Mouse (Mus musculus): ENCODE results near the gene Slc1a2. TPM values are rescaled to one million over a fixed set of nuclear protein-coding genes. Genes with fewer than 3 reads are reported as not detected.

Gene Slc1a2
- polyA plus RNA-seq, 1 experiment from 2014 or later, result 19.8 TPM

GRCm38 (mm10) chr2:102675275-102675674, 16.8 kb downstream of the Slc1a2 start:
- Histone ChIP-seq H3K36me3 (ENCODE audit: control insufficient read depth, insufficient read depth, low read length) (no peaks in the 10 kb centered on the region), H3K9ac (ENCODE audit: low read depth, low read length) (no peak overlapping the region), H3K4me1 (replicated peaks; ENCODE audit: control insufficient read depth, insufficient read depth, low read length) (no peaks in the 10 kb centered on the region), H3K9me3 (ENCODE audit: control insufficient read depth, low read length) (no peaks in the 10 kb centered on the region), H3K27ac (ENCODE audit: low read depth, low read length) (no peak overlapping the region), H3K4me2 (replicated peaks; ENCODE audit: low read depth, low read length) (no peak overlapping the region), H3K4me3 (ENCODE audit: low read depth, low read length) (no peak overlapping the region), H3K27me3 (ENCODE audit: control insufficient read depth, insufficient read depth, low read length) (no peaks in the 10 kb centered on the region)
- 72% methylated on average over 6 of the region's 6 CpGs for WGBS
- no peak for ATAC-seq (ENCODE audit: low FRiP score)
- peak; percentile 68 for DNase-seq (ENCODE audit: low spot score)

DNA sequence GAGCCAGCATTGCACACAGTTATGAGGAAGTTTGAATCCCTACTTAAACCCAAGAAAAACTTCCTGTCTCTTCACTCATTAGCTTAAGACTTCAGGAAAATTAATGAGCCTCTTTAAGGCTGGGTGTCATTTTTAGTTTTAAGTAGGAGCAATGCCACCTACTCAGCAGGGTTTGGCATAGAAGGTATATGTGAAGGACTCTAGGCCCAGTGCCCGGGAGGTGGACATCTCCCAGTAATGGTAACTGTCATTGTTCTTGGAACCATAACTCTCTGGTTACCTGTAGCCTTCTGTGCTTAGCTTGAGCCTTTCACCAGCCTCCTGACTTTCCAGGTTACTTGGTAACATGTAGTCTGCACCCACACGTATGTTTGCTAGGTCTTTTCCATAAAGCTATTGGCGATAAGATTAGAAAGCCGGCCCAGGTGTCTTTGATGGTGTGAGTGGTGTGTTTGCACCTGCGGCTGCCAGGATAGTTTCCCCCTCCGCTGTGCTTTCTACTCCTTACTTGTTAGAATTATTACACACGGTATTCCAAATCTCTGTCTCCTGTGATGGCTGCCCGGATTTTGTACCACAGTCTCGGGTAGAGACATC, 18.4 kb downstream of the Slc1a2 start:
- Histone ChIP-seq H3K27me3 (ENCODE audit: control insufficient read depth, insufficient read depth, low read length) (no peaks in the 10 kb centered on the region), H3K27ac (ENCODE audit: low read depth, low read length) (no peak overlapping the region), H3K36me3 (ENCODE audit: control insufficient read depth, insufficient read depth, low read length) (no peaks in the 10 kb centered on the region), H3K9ac (ENCODE audit: low read depth, low read length) (no peak overlapping the region), H3K4me3 (ENCODE audit: low read depth, low read length) (no peak overlapping the region), H3K4me1 (replicated peaks; ENCODE audit: control insufficient read depth, insufficient read depth, low read length) (no peaks in the 10 kb centered on the region), H3K4me2 (replicated peaks; ENCODE audit: low read depth, low read length) (no peak overlapping the region), H3K9me3 (ENCODE audit: control insufficient read depth, low read length) (no peaks in the 10 kb centered on the region)
- DNase-seq (ENCODE audit: low spot score) (no peak), ATAC-seq (ENCODE audit: low FRiP score) (no peak)
- WGBS, result 93% methylated on average over 9 of the region's 9 CpGs

GRCm38 (mm10) chr2:102677400-102677799, 18.9 kb downstream of the Slc1a2 start:
- Histone ChIP-seq H3K27me3 (ENCODE audit: control insufficient read depth, insufficient read depth, low read length) (no peaks in the 10 kb centered on the region), H3K4me1 (replicated peaks; ENCODE audit: control insufficient read depth, insufficient read depth, low read length) (no peaks in the 10 kb centered on the region), H3K4me2 (replicated peaks; ENCODE audit: low read depth, low read length) (no peak overlapping the region), H3K9ac (ENCODE audit: low read depth, low read length) (no peak overlapping the region), H3K4me3 (ENCODE audit: low read depth, low read length) (no peak overlapping the region), H3K36me3 (ENCODE audit: control insufficient read depth, insufficient read depth, low read length) (no peaks in the 10 kb centered on the region), H3K9me3 (ENCODE audit: control insufficient read depth, low read length) (no peaks in the 10 kb centered on the region), H3K27ac (ENCODE audit: low read depth, low read length) (no peak overlapping the region)
- DNase-seq (ENCODE audit: low spot score) (no peak), ATAC-seq (ENCODE audit: low FRiP score) (no peak)
- 87% methylated on average over 6 of the region's 6 CpGs for WGBS

DNA sequence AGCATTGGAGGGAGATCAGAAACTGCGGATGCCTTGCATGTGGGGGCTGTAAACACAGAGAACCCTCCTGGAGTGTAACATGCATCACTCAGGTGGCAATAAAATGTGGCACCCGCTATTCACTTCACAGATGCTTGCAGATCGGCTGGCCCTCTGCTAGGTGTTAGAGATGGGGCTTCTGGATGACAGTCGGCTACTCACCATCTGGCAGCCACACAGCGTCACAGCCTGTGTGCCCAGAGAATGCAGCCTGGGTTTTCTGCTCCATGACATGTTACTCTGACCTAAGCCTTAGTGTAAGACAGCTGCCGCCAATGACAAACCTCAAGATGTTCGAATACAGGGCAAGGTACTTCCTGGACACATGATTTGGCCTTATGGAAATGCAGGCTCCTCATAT, 22.9 kb downstream of the Slc1a2 start:
- no peak overlapping the region for H3K4me3 ChIP-seq (ENCODE audit: low read depth, low read length)
- 80% methylated on average over 7 of the region's 7 CpGs for WGBS
- DNase-seq (ENCODE audit: low spot score) (no peak), ATAC-seq (ENCODE audit: low FRiP score) (no peak)
- H3K4me1 ChIP-seq (replicated peaks; ENCODE audit: control insufficient read depth, insufficient read depth, low read length), result no peaks in the 10 kb centered on the region; the same call in 1 of the 2 replicates
- H3K27ac ChIP-seq (ENCODE audit: low read depth, low read length), result no peak overlapping the region
- H3K4me2 ChIP-seq (replicated peaks; ENCODE audit: low read depth, low read length), result no peak overlapping the region
- H3K36me3 ChIP-seq (ENCODE audit: control insufficient read depth, insufficient read depth, low read length), result no peaks in the 10 kb centered on the region
- no peaks in the 10 kb centered on the region for H3K27me3 ChIP-seq (ENCODE audit: control insufficient read depth, insufficient read depth, low read length)
- H3K9me3 ChIP-seq (ENCODE audit: control insufficient read depth, low read length), result no peaks in the 10 kb centered on the region
- H3K9ac ChIP-seq (ENCODE audit: low read depth, low read length), result no peak overlapping the region

GRCm38 (mm10) chr2:102682168-102682567, 23.7 kb downstream of the Slc1a2 start:
- no peak overlapping the region for H3K27ac ChIP-seq (ENCODE audit: low read depth, low read length)
- no peaks in the 10 kb centered on the region for H3K36me3 ChIP-seq (ENCODE audit: control insufficient read depth, insufficient read depth, low read length)
- H3K9ac ChIP-seq (ENCODE audit: low read depth, low read length), result no peak overlapping the region
- WGBS, result 42% methylated on average over 5 of the region's 5 CpGs
- no peaks in the 10 kb centered on the region for H3K9me3 ChIP-seq (ENCODE audit: control insufficient read depth, low read length)
- no peaks in the 10 kb centered on the region for H3K27me3 ChIP-seq (ENCODE audit: control insufficient read depth, insufficient read depth, low read length)
- H3K4me1 ChIP-seq (replicated peaks; ENCODE audit: control insufficient read depth, insufficient read depth, low read length), result no peaks in the 10 kb centered on the region; the same call in 1 of the 2 replicates
- H3K4me2 ChIP-seq (replicated peaks; ENCODE audit: low read depth, low read length), result no peak overlapping the region
- DNase-seq (ENCODE audit: low spot score) (no peak), ATAC-seq (ENCODE audit: low FRiP score) (no peak)
- H3K4me3 ChIP-seq (ENCODE audit: low read depth, low read length), result no peak overlapping the region

DNA sequence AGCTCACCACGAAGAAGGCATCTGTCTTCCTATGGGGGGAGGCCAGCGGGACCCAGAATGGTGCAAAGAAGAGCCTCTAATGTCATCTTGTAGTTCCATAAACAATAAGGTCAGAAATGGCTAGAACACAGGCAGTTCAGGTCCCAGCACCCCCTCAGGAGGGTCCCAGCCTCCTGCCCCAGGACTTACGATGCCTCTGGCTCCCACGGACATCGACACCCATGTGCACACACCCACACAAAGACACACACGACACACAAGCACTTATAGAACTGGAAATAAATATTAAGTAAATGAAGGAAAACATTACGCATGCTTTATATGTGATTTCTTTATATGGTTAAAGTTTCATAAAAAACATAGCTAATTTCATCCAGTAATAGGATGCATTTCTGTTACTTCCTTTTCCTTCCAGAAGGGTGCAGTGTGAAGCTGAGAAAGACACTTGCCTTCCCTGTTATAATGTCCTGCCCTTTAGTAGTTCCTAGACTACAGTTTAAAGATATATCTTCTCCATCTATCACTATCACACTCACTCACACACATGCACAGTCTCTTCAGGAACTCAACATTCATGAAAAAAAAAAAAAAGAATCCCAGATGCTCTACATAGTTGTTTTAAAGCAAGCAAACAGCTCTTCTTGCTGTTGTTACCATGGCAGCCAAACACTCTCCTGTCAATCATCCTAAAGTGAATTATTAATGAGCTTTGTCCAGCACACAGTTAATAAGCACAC, 27.1 kb downstream of the Slc1a2 start:
- Histone ChIP-seq H3K9me3 (ENCODE audit: control insufficient read depth, low read length) (no peaks in the 10 kb centered on the region), H3K27ac (ENCODE audit: low read depth, low read length) (no peak overlapping the region), H3K9ac (ENCODE audit: low read depth, low read length) (no peak overlapping the region), H3K27me3 (ENCODE audit: control insufficient read depth, insufficient read depth, low read length) (no peaks in the 10 kb centered on the region), H3K36me3 (ENCODE audit: control insufficient read depth, insufficient read depth, low read length) (no peaks in the 10 kb centered on the region), H3K4me2 (replicated peaks; ENCODE audit: low read depth, low read length) (no peak overlapping the region), H3K4me1 (replicated peaks; ENCODE audit: control insufficient read depth, insufficient read depth, low read length) (no peaks in the 10 kb centered on the region; the same call in 1 of the 2 replicates), H3K4me3 (ENCODE audit: low read depth, low read length) (no peak overlapping the region)
- ATAC-seq (ENCODE audit: low FRiP score) (peak; percentile 52), DNase-seq (ENCODE audit: low spot score) (peak; percentile 59)
- 85% methylated on average over 7 of the region's 7 CpGs for WGBS

DNA sequence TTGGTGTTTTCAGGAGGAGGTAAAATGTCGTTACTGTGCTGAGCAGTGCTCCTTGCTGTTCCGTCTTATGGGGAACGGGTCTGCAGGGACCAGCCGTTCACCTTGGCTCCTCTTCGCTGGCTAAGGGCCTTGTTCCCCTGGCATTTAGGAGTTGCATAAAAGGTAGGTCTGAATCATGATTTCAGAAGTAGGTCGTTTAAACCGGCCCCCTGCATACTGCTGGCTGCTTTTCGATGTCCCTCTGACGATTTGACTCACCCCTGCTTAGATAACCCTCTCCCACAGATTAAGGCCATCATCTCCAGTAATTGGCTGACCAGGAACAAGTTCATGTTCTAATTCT, 27.6 kb downstream of the Slc1a2 start:
- Histone ChIP-seq H3K9ac (ENCODE audit: low read depth, low read length) (no peak overlapping the region), H3K4me2 (replicated peaks; ENCODE audit: low read depth, low read length) (no peak overlapping the region), H3K9me3 (ENCODE audit: control insufficient read depth, low read length) (no peaks in the 10 kb centered on the region), H3K27ac (ENCODE audit: low read depth, low read length) (no peak overlapping the region), H3K27me3 (ENCODE audit: control insufficient read depth, insufficient read depth, low read length) (no peaks in the 10 kb centered on the region), H3K4me3 (ENCODE audit: low read depth, low read length) (no peak overlapping the region), H3K36me3 (ENCODE audit: control insufficient read depth, insufficient read depth, low read length) (no peaks in the 10 kb centered on the region), H3K4me1 (replicated peaks; ENCODE audit: control insufficient read depth, insufficient read depth, low read length) (no peaks in the 10 kb centered on the region; the same call in 1 of the 2 replicates)
- 63% methylated on average over 9 of the region's 9 CpGs for WGBS
- no peak for DNase-seq (ENCODE audit: low spot score)
- ATAC-seq (ENCODE audit: low FRiP score), result peak; percentile 76

DNA sequence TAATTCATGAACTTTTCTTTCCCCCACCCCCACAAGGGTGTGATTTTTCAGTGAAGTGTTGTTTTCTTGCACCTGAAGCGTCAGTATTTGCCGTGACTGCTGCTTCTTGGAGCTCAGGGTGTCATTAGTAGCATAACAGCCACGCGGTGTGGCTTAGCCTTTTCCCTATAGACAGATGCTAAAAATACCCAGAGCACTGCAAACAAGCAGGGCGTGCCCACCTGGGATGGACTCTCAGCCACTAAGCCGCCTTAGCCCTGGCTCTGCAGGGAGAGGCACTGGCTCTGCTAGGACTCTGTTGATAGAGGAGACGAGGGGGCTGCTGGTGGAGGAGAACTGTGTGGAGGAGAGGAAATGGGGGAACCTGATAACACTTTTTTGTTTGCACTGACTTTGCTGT, 35.1 kb downstream of the Slc1a2 start:
- H3K4me1 ChIP-seq (replicated peaks; ENCODE audit: control insufficient read depth, insufficient read depth, low read length), result no peaks in the 10 kb centered on the region
- DNase-seq (ENCODE audit: low spot score) (no peak), ATAC-seq (ENCODE audit: low FRiP score) (no peak)
- H3K27ac ChIP-seq (ENCODE audit: low read depth, low read length), result no peak overlapping the region
- H3K9me3 ChIP-seq (ENCODE audit: control insufficient read depth, low read length), result no peaks in the 10 kb centered on the region
- 73% methylated on average over 7 of the region's 7 CpGs for WGBS
- H3K9ac ChIP-seq (ENCODE audit: low read depth, low read length), result no peak overlapping the region
- no peaks in the 10 kb centered on the region for H3K36me3 ChIP-seq (ENCODE audit: control insufficient read depth, insufficient read depth, low read length)
- H3K4me2 ChIP-seq (replicated peaks; ENCODE audit: low read depth, low read length), result no peak overlapping the region
- H3K27me3 ChIP-seq (ENCODE audit: control insufficient read depth, insufficient read depth, low read length), result no peaks in the 10 kb centered on the region
- H3K4me3 ChIP-seq (ENCODE audit: low read depth, low read length), result no peak overlapping the region

DNA sequence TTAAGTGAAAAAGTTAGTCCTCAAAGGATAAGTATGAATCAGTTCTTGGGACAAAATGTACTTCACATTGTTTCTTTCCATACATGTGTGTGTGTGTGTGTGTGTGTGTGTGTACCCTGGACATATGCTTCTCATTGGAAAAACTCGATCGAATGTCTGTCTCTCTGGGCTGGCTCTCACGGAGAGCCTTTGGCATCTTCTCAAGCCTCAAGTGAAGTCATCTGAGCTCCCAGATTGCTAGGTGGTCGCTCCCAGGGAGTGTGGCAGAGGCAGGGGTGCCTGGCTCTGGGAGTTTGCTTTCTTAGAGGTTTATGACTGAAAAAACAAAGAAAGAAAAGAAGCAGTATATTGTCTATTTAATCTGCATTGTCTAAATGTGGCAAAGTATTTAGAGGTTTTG, 36.3 kb downstream of the Slc1a2 start:
- no peak for ATAC-seq (ENCODE audit: low FRiP score)
- H3K4me1 ChIP-seq (replicated peaks; ENCODE audit: control insufficient read depth, insufficient read depth, low read length), result no peaks in the 10 kb centered on the region
- no peak for DNase-seq (ENCODE audit: low spot score)
- no peak overlapping the region for H3K27ac ChIP-seq (ENCODE audit: low read depth, low read length)
- 77% methylated on average over 4 of the region's 4 CpGs for WGBS
- no peak overlapping the region for H3K4me2 ChIP-seq (replicated peaks; ENCODE audit: low read depth, low read length)
- no peak overlapping the region for H3K9ac ChIP-seq (ENCODE audit: low read depth, low read length)
- no peaks in the 10 kb centered on the region for H3K36me3 ChIP-seq (ENCODE audit: control insufficient read depth, insufficient read depth, low read length)
- H3K27me3 ChIP-seq (ENCODE audit: control insufficient read depth, insufficient read depth, low read length), result no peaks in the 10 kb centered on the region
- H3K4me3 ChIP-seq (ENCODE audit: low read depth, low read length), result no peak overlapping the region
- H3K9me3 ChIP-seq (ENCODE audit: control insufficient read depth, low read length), result no peaks in the 10 kb centered on the region

Data from hindbrain, embryonic 11.5 days (tissue).